Mouse (Mus musculus): ENCODE measurements around the gene Trex1.

Gene Trex1

GRCm38 (mm10) chr9:109050674-109050997 is 8.9 kb downstream of the Trex1 start:
- DNase-seq: no peak

- no peak for DNase-seq
These were observed 9.4 kb downstream of the Trex1 start for GRCm38 (mm10) chr9:109049996-109050673.

- DNase-seq: no peak
These were observed 10.2 kb downstream of the Trex1 start for GRCm38 (mm10) chr9:109049316-109049715.

GRCm38 (mm10) chr9:109046306-109046705 is 13.2 kb downstream of the Trex1 start:
- DNase-seq: peak; percentile 65

- DNase-seq: no peak
These were observed 18.2 kb downstream of the Trex1 start for GRCm38 (mm10) chr9:109041351-109041750.

GRCm38 (mm10) chr9:109040906-109041305 is 18.6 kb downstream of the Trex1 start:
- DNase-seq: peak; percentile 27

- peak; percentile 35 for DNase-seq
These were observed 19.3 kb downstream of the Trex1 start for GRCm38 (mm10) chr9:109040216-109040615.

- peak; percentile 12 for DNase-seq
These were observed 19.9 kb downstream of the Trex1 start for GRCm38 (mm10) chr9:109039681-109040080.

- peak; percentile 67 for DNase-seq
These were observed 20.6 kb downstream of the Trex1 start for GRCm38 (mm10) chr9:109038901-109039364.

GRCm38 (mm10) chr9:109038086-109038895 is 21.2 kb downstream of the Trex1 start, which contains the start of gene Shisa5:
TSS of gene Shisa5 (plus strand) at chr9:109038565.
- peak; percentile 57 for DNase-seq

GRCm38 (mm10) chr9:109032435-109032834 is 27.1 kb downstream of the Trex1 start:
- DNase-seq: no peak

- DNase-seq: no peak
These were observed 27.8 kb downstream of the Trex1 start for GRCm38 (mm10) chr9:109031686-109032085.

- DNase-seq: no peak
These were observed 28.5 kb downstream of the Trex1 start for GRCm38 (mm10) chr9:109031001-109031400.

- DNase-seq: no peak
These were observed 29.2 kb downstream of the Trex1 start for GRCm38 (mm10) chr9:109030312-109030711.

GRCm38 (mm10) chr9:109028919-109029318 is 30.6 kb downstream of the Trex1 start:
- DNase-seq: no peak

GRCm38 (mm10) chr9:109028421-109028820 is 31.1 kb downstream of the Trex1 start:
- DNase-seq: no peak

GRCm38 (mm10) chr9:109027521-109027920 is 32.0 kb downstream of the Trex1 start:
- DNase-seq: no peak

GRCm38 (mm10) chr9:109022866-109023685 is 36.5 kb downstream of the Trex1 start:
- DNase-seq: no peak

- DNase-seq: no peak
These were observed 38.1 kb downstream of the Trex1 start for GRCm38 (mm10) chr9:109021428-109021827.

GRCm38 (mm10) chr9:109016973-109017604 is 42.4 kb downstream of the Trex1 start:
- no peak for DNase-seq

- DNase-seq: no peak
These were observed 44.1 kb downstream of the Trex1 start for GRCm38 (mm10) chr9:109015397-109015796.

- DNase-seq: no peak
These were observed 49.2 kb downstream of the Trex1 start for GRCm38 (mm10) chr9:109010316-109010690.

Data from cerebellum, adult 9-10 months (tissue).